Mouse (Mus musculus): ENCODE results near the gene Babam2.
A peak's percentile ranks its signal among the peaks of the same experiment; 100 is the strongest.
"Not testable (repeated sequence)": the region's sequence is repeated elsewhere in the genome, so short reads cannot be mapped to it uniquely, and the experiment has no call there.

Babam2 gene

DNA sequence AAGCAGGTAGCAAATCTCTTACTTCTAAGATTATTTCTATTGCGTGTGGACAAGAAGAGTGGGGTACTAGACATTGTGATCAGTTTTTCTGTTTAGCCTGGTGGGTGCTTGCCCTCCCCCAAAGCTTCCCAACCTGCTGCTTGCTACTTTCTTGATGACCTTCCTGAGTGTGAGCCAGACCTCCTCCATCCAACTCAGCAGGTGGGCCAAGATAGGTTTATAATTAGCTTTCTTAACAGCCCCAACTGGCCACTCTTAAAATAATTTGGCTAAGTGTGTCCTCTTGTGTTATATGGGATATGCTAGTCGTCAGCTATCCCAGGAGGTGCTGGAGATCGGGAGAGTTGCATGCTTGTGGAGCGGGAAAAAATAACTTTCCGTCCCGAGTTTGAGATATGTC lies 235.8 kb downstream of the Babam2 start:
- DNase-seq (ENCODE audit: low spot score in 2 of 2), result no peak

DNA sequence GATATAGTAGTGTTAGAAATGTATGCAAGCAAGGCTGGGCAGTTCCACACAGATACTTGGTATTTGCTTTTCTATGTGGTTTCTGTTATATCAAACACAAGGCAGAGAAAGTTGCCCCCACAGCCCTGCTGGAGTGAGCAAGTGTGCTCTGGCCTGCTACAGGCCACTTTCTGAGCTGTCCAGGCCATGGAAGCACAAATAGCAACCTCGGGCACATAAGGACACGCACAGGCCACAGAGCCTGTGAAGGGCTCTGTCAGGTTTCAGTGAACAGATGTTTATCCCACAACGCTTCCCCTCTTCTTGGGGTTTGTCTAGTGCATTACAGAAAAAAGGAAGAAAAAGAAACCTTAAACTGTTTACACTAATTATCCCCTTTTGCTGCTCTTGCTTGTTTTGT lies 236.9 kb downstream of the Babam2 start:
- no peak for DNase-seq (ENCODE audit: low spot score in 2 of 2)

GRCm38 (mm10) chr5:31935936-31936335 lies 238.5 kb downstream of the Babam2 start:
- DNase-seq (ENCODE audit: low spot score in 2 of 2), result no peak

DNA sequence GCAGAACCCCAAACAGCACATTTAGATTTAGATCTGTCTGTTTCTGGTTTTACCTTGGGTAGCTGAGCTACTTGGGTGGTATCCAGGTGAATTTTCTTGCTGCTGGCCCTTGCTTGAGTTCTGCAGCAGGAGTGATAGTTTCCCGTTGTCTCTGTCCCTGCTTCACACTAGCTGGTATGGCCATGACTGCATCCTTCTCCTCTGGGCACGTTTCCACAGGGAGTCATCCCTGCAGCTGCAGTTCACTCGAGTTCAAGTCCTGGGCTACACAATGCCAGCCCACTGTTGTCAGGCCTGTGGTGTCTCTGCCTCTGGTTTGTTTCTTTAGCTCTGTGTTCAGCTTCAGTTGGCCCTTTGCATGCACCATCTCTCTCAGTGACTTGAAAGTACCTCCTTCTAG lies 239.0 kb downstream of the Babam2 start:
- no peak for DNase-seq (ENCODE audit: low spot score in 2 of 2)

DNA sequence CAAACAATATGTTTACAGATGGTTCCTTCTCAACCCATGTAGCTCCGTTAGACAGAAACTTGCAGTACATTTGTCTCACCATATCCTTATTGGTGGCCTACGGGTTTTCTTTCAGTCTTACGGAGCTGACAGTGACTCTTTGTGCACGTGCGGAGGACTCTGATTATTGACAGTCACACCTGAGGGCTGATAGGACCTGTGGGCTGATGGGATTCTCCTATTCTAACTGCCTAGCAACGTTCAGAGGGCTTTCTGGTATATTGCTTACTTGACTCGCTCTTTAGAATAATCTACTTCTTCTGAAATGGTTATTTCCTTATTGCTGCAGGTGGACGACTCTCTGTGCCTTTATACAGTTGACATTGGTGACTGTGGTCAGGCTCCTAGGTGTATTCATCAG lies 243.4 kb downstream of the Babam2 start:
- DNase-seq (ENCODE audit: low spot score in 2 of 2), result no peak

DNA sequence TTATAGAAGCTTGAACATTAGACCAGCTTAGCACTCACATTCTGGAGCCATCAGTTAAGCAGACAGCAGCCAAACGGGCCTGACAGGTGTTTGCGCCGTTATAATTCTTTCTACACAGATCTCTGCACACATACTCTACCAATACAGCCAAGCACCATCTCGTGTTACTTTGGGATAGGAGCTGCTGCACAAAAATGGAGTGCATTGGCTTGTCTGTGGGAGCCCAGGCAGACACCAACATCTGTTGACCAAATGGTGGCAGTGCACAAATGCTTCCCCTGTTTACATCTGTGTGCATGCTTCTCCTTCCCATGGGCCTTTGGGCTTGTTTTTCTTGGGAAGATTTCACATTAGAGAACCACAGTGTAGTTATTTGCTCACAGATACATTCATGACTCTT lies 249.7 kb downstream of the Babam2 start:
- DNase-seq (ENCODE audit: low spot score in 2 of 2), result no peak

GRCm38 (mm10) chr5:31949389-31949788 lies 251.9 kb downstream of the Babam2 start:
- DNase-seq (ENCODE audit: low spot score in 2 of 2), result no peak

DNA sequence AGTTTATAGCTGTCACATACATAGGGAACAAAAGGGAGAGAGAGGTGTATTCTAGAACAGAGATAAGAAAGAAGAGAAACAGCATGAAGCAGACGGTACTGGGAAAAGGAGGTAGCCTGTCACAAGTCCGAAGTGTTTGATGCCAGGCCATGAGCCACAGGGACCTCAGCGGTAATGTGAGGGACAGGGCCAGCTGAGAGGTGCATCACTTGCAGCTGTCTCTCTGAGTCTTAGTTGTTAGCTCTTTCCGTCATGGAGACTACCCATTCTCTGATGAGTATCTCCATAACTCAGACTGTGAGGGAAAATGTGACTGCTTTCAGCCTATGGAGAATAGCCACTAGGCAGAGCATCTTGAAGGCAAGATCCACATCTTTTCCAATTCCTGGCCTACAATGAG lies 253.0 kb downstream of the Babam2 start:
- no peak for DNase-seq (ENCODE audit: low spot score in 2 of 2)

- DNase-seq (ENCODE audit: low spot score in 2 of 2), result no peak
Observed at GRCm38 (mm10) chr5:31955184-31955583, 257.7 kb downstream of the Babam2 start.

- DNase-seq (ENCODE audit: low spot score in 2 of 2), result no peak
Observed at GRCm38 (mm10) chr5:31956336-31956735, 258.9 kb downstream of the Babam2 start.

- DNase-seq (ENCODE audit: low spot score in 2 of 2), result no peak
Observed at GRCm38 (mm10) chr5:31959886-31960285, 262.4 kb downstream of the Babam2 start.

DNA sequence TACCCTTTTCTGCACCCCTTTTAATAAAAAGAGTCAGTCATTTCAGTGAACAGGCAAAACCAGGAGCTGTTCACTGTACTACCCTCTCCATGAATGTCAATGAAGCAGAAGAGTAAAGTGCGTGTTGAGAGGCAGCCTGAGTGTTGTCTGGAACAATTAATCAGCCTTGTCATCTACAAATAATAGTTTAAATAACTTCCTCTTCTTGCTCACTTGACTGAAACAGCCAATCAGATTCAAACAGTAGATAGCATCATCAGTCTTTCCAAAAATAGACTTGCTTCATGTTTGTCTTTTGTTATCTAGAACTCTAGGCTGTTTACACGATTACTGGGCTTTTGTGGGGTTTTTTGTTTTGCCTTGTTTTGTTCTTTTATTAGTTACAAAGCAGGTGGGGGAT lies 263.9 kb downstream of the Babam2 start:
- DNase-seq (ENCODE audit: low spot score in 2 of 2), result no peak

DNA sequence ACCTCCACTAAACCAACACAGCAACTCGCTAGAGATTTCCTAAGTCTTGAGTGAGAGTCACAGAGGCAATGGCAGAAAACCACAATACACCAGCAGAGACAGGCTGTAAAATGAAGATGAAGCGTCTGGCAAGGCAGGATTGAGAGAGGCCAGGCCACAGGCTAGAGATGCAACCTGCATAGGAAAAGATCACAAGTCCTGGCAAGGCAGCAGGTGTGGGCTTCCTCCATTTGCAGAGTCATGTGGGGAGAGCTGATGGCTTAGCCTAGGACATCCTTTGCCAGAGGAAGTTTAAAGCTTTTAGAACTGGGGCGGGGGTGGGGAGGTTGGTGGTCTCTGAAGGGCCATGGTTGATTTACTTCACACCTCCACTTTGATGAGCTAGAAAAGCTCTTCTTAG lies 264.9 kb downstream of the Babam2 start:
- no peak for DNase-seq (ENCODE audit: low spot score in 2 of 2)

- DNase-seq (ENCODE audit: low spot score in 2 of 2), result no peak
Observed at GRCm38 (mm10) chr5:31963352-31963751, 265.9 kb downstream of the Babam2 start.

DNA sequence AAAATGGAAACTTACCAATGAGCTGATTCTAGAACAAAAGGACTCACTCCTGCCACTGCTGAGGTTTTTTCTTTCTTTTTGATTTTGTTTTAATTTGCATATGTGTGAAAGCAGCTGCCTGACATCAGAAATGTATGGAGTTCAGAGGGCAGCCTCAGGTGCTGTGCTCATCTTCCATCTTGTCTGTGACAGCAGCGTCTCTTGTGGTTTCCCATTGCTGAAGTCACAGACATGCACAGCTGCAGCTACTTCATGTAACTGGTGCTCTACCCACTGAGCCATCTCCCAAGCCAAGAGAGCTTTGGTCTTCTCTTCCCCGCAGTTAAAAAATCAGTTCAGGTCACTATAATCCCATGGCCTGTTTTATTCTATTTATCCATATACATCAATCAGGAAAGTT lies 266.4 kb downstream of the Babam2 start:
- peak in 1 of 2 experiments; percentile 5 for DNase-seq (ENCODE audit: low spot score in 2 of 2)

GRCm38 (mm10) chr5:31966741-31967140 lies 269.3 kb downstream of the Babam2 start:
- DNase-seq (ENCODE audit: low spot score in 2 of 2), result no peak

- no peak for DNase-seq (ENCODE audit: low spot score in 2 of 2)
Observed at GRCm38 (mm10) chr5:31967526-31967925, 270.0 kb downstream of the Babam2 start.

- no peak for DNase-seq (ENCODE audit: low spot score in 2 of 2)
Observed at GRCm38 (mm10) chr5:31968046-31968506, 270.6 kb downstream of the Babam2 start.

- DNase-seq (ENCODE audit: low spot score in 2 of 2), result not testable (repeated sequence)
Observed at GRCm38 (mm10) chr5:31972416-31972815, 274.9 kb downstream of the Babam2 start.

DNA sequence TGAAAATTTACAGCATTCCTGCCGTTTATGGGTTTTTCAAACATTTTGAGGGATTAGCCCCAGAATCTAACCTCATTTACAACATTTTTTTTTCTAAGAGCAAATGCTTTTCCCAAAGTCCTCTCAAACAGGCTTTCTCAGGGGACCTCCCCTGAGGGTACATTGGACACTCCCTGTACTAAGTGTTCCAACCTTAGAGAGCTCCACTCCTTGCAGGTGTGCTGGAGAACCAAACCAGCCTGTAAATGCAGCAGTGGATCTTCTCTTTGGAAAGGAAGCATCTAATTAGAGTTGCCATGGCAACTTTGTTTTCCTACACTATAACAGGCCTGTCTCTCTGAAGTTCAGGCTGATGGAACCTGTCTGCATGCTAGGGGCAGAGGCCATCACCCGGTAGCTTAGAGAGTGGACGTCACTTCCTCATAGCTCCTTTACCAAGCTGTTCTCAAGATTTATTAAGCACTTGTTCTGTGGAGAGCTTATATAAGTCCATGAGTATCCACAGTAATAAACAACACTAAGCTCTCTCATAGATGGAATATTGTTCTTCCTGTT lies 277.2 kb downstream of the Babam2 start:
- no peak for DNase-seq (ENCODE audit: low spot score in 2 of 2)

DNA sequence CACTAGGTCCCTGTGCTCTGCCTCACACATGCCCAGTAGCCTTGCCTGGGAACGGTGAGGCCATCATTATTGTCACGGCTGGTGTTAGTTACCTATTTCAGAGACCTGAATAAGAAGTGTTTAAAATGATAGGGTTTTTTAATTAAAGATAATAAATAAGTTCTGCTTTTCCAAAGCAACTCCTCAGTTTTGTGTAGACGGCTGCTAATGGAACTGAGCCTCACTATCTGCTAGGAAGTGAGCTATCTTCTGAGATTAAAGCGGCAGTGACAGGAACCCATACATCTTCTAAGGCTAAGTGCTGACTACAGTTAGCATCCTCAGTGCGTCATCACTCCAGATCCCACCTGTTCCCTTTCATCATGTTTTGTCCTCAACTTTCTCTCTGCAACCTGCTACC lies 284.6 kb downstream of the Babam2 start:
- DNase-seq (ENCODE audit: low spot score in 2 of 2), result no peak

GRCm38 (mm10) chr5:31983161-31983560 lies 285.7 kb downstream of the Babam2 start:
- no peak for DNase-seq (ENCODE audit: low spot score in 2 of 2)

- no peak for DNase-seq (ENCODE audit: low spot score in 2 of 2)
Observed at GRCm38 (mm10) chr5:31983817-31984368, 286.4 kb downstream of the Babam2 start.

DNA sequence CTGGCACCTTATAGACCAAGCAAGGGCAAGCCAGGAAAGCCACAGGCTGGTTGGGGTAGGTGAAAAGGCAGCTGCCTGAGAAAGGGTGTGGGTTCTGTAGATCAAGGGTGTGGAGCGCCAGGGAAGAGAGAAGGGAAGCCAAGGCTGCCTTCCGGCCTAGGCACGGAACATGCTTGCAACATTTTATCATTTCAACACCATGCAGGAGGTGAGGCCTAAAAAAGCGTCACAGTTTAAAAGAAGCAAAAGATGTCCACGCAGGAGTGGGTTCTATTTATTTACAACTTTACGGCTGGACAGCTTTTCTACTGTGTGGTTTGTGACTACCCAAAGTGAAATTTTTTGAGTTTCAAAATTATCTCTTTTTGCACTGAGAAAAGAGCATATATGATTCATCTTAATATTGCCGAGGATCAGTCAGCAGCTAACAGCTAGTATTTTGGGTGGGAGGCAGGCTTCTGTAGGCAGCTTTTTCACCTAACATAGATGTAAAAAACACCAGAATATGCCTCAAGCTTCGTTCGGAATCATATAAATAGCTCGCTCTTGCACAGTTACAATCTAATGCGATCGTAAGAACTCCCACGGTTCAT lies 287.0 kb downstream of the Babam2 start:
- DNase-seq (ENCODE audit: low spot score in 2 of 2), result no peak
